Mouse (Mus musculus) adrenal gland, adult (tissue): ENCODE results near the gene Ubqln4.

Source experiments
- DNase-seq, 2 experiments: peaks; one replicate each; pipeline ENCODE4 v3.0.0; 2022 to 2023; ENCODE audit warnings: low spot score in 1 of 2; ENCODE audit not compliant: inconsistent age in 2 of 2

The Ubqln4 gene

DNA sequence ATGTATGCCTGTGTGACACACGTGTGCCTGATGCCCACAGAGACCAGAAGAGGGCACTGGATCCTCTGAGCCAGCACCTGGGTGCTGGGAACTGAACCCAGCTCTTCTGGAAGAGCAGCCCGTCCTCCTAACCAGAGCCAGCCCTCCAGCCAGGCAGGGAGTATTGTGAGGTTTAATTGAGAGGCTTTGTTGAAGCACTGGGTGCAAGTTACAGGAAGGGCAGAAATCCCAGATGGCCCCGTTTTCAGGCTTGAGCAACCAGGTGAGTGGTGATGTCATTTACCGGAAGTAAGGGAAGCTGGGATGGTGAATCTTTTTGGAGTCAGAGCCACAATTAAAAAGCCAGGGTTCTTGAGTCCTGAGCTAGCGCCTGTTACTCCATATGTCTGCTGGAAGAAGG lies 28.5 kb upstream of the Ubqln4 start:
- no peak for DNase-seq

DNA sequence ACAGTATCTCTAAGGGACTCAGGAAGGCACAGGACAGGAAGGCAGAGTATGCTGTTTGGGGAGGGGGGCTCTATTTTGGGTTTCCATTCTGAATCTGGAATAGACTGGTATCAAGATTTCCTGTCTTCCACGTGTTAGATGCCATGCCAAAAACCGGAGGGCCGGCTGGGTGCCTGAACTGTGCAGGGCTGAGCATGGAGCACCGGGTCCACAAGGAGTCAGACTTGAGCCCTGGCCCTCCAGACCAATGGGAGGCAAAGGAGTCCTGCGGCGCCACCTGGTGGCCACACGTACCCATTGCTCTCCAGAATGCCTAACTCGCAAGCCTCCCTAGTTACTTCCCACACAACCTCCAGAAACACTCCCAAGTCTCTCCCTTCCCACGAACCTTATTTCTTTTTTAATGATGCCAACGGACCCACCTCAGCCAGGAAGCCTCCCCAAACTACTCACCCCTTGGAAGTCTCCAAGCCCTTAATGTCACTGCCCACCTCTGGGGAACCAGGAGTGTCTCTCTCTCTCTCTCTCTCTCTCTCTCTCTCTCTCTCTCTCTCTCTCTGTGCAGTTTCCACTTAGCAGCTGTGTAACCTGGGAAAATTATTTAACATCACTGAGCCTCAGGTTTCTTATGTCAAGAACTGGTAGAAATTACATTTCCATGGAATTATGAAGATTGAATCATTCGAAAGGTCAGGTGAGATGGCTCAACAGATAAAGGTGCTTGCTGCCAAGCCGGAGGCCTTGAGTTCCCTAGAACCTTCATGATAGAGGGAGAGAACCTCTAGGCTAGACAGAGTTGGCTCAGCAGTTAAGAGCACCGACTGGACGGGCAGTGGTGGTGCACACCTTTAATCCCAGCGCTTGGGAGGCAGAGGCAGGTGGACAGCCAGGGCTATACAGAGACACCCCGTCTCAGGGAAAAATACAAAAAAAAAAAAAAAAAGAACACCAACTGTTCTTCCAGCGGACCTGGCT lies 27.1 kb upstream of the Ubqln4 start:
- peak; percentile 91 to 94 for DNase-seq

DNA sequence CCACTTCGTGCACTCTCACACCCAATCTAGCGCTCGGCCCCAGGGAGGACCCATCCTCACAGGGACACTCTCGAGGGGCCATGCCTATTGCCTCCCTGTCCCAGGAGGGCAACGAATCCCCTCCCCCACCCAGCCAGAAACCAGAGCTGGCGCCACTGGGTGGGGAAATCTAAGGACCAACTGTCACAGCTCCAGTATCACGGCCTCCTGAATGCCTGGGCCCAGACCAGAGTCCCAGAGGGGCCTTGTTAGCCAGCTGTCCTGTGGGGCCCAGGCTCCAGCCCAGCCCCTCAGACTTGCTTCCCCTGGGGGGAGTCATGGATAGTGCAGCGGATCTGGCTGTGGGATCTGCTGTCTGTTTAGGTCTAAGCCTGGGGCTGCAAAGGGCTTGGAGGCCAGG lies 26.0 kb upstream of the Ubqln4 start:
- peak in 1 of 2 experiments; percentile 56 for DNase-seq

DNA sequence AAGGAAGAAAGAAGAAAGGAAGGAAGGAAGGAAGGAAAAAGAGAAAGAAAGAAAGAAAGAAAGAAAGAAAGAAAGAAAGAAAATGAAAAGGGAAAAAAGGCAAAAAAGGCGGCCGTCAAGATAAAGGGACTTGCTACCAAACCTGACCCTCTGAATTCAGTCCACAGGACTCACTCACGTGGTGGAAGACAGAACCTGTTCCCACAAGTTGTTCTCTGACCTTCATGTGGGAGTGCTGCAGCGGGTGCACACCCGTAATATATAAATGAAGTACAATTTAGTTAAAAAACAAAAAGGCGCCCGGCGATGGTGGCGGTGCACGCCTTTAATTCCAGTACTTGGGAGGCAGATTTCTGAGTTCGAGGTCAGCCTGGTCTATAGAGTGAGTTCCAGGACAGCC lies 24.9 kb upstream of the Ubqln4 start:
- DNase-seq: no peak

DNA sequence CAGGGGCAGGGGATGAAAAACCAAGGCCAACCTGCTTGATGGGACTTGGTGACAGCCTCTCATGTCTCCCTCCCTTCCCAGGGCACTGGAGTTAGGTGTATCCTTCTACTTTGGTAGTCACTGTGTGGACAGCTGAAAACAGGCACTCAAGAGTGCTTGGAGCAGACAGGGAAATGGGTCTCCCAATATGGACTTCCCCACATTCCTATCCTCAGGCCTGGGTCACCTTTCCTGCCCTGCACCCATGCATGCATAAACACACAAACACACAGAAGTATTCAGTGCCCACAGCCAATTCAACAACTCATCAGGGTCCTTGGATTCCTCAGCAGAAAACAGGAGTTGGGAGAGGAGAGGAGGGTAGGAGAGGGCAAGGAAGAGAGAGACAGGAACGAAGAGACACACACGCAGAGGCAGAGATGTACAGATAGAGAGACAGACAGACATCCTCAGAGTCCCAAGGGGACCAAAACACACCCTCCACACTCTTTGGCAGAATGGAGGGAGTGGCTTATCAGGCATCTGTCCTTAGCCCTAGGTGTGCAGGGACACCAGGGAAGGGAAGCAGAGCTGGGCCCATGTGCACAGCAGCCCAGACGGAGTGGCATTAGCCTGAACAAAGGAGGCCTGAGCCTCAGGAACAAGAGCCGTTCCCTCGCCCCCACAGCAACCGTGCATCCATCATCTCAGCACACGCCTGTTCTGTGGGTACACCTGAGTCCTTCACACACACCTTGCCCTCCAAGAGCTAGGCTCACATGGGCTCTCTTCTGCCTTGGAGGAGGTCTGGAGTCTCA lies 24.2 kb upstream of the Ubqln4 start:
- no peak for DNase-seq

DNA sequence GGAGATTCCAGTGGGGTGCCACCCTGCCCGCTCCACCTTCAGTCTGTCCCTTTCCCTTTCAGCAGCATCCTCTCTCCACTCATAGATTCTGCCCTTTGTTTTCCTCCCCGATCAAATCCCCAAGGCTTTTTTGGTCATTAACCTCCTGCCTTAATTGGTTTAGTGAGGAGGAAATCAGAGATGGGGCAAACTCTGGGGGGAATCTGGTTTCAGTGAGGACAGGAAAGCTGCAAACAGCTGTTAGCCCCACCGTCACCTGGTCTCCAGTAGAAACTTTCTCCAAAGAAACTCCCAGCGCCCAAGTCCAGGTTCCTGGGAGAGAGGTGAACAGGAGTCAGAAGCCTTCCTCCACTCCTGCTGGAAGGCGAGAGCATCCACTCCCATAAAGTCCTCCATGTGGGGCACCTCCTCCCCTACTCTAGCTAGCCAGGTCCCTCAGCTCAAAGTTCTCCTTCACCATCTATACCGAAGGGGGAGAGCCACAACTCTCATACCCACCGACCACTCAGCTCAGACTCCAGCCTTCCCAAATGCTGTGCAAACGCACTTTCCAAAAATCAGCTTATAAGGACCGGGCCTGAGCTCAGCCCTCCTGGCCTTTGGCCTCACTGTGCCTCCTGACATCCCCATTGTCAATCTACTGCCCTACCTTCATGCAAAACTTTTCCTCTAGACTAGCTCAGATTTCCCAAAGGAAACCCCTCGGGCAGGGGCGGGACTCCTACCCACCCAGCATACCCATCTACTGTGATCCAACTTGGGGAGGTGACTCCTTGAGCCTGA lies 23.3 kb upstream of the Ubqln4 start:
- DNase-seq: peak in 1 of 2 experiments; percentile 66

DNA sequence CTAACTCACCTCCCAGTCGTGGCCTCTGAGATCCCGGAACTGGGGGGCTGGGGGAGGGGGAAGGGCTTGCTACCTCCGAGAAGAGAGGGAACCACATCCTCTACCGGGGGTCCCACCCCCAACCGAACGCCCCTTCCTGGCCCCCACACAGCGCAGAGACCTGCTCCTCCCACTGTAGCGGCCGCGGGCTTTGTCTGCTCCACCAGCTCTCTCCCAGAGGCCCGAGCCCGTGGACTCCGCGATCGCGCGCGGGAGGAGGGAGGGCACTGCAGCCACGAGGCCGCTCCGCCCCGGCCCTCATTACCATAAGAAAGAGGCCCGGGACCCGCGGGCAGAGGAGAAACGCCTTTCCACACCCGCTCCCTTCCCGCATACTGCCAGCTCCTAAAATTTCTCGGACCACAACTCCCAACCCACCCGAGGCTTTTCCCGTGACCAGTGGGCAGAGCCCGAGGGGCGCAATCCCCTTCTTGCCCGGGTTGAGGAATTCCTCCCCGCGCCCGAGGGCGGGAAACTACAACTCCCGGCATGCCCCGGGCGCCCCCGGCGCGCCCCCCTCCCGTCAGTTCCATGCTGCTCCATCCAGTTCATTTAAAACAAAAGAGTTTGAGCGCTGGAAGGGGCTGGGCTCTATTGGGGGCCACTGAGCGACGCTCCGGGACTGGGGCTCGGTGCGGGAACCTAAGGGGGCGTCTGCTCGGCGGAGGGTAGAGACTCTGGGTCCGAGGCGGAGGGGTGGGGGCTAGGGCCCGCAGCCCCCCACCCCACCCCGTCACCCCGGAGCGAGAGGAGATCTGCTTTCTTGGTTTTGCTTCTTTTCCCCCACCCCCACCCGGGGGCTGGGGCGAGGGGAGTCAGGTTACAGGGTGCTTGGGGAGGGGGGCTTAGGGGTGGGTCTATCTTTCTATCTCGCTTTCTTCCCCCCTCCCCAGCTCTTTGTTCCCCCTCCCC lies 21.9 kb upstream of the Ubqln4 start:
- peak; percentile 91 to 97 for DNase-seq

DNA sequence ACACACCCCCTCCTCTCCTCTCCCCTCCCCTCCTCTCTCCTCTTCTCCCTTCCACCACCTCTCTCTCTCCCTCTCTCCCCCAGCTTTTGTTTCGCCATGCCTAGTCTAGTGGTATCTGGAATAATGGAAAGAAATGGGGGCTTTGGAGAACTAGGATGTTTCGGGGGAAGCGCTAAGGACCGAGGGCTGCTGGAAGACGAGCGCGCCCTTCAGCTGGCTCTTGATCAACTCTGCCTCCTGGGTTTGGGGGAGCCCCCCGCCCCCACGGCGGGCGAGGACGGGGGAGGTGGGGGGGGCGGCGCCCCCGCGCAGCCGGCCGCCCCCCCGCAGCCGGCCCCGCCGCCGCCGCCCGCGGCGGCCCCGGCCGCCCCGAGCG lies 21.3 kb upstream of the Ubqln4 start, which contains the start of gene Mex3a:
Mex3a (plus strand) TSS at position 97 of the 376 bp plus-strand sequence.
- peak in 1 of 2 experiments; percentile 59 for DNase-seq

DNA sequence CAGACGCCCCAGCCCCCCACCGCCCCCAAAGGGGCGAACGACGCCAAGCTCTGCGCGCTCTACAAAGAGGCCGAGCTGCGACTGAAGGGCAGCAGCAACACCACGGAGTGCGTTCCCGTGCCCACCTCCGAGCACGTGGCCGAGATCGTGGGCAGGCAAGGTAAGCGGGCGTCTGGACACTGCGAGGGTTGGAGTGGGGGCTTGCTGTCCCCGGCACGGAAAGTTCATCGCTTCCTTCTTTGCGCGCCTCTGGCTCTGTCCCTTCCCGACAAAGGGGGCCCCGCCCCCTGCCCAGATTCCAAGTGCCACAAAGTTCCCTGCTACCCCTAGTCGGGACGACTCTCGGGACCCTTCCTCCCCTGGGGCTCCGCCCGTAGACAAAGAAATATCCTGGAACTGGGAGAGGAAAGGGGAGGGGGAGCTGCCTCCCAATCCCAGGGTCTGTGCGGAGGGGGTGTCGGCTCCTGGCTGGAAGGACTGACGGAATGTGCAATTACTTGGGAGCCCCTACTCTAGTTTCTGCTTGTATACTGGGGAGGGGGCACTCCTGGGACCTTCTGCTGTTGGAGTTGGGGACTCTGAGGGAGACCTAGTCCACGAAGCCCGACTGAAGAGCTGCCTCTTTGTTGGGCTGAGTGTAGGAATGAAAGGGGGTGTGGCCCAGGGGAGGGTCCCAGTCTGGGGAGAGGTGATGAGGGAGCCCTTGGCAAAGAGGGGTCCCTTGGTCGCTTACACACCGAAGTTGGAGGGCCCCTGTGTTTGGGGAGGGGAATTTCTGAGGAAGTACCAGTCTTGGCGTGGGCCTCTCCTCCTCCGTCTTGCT lies 20.7 kb upstream of the Ubqln4 start:
- DNase-seq: peak in 1 of 2 experiments; percentile 71

DNA sequence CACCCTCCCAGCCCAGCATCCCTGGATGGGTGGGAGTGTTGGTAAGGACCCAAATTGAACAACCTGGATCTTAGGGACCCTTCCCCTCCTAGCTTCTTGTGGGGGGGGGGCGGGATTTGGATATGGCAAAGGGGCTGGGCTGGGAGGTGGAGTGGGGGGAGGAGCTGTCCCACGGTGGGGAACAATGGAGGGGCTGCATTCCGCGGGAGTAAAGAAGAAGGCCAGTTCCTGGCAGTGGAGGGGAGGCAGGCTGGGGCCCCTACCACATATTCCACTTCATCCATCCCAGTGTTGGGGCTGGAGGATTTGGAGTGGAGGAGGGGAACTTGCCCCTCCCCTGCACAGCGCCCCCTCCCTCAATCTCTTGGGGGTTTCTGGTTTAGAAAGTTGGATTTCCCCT lies 19.9 kb upstream of the Ubqln4 start:
- DNase-seq: no peak

DNA sequence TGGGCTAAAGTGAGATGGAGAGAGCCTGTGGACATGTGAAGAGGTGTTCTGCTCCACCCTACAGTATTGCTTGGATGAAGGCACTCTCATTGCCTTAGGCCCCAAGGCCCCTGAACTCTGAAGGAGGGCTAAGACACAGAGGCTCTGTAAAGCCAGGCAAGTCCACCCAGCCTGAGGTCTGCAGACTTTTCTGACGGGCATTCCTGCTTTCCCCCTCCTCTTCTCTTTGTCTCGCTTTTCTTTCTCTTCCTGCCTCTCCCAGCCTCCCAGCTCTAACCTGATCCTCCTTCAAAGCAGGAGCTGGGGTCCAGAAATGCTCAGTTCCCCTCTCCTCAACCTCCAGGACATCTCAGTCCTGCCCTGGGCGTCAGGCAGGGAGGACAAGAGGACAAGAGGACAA lies 18.6 kb upstream of the Ubqln4 start:
- no peak for DNase-seq

DNA sequence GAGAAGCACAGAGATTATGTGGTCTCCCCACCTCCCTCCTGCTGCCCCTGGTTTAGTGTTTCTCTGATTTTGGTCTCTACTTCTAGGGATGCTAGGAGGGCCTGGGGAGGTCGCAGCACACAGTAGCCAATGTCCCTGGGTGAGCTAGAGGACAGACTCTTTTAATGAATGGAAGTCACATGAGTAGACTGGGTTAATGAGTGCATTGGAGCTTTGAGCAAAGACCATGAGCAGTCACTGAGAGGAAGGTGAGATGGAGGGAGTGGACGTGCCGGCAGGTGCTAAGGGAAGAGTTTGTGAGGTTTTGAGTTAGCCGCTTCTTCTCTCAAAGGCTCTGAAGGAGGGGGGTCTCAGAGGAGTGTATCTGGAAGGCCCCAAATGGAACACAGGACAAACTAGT lies 18.0 kb upstream of the Ubqln4 start:
- no peak for DNase-seq

DNA sequence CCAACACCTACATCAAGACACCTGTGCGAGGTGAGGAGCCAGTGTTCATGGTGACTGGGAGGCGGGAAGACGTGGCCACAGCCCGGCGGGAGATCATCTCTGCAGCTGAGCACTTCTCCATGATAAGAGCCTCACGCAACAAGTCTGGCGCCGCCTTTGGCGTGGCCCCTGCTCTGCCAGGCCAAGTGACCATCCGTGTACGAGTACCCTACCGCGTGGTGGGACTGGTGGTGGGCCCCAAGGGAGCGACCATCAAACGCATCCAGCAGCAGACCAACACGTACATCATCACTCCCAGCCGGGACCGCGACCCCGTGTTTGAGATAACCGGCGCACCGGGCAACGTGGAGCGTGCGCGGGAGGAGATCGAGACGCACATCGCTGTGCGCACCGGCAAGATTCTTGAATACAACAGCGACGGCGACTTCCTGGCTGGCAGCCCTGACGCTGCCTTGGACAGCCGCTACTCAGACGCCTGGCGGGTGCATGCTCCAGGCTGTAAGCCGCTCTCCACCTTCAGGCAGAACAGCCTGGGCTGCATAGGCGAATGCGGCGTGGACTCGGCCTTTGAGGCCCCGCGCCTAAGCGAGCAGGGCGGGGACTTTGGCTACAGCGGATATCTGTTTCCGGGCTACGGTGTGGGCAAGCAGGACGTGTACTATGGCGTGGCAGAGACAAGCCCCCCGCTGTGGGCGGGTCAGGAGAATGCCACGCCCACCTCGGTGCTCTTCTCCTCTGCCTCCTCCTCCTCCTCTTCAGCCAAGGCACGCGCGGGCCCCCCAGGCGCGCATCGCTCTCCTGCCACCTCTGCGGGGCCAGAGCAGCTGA lies 17.2 kb upstream of the Ubqln4 start:
- peak; percentile 91 to 94 for DNase-seq

DNA sequence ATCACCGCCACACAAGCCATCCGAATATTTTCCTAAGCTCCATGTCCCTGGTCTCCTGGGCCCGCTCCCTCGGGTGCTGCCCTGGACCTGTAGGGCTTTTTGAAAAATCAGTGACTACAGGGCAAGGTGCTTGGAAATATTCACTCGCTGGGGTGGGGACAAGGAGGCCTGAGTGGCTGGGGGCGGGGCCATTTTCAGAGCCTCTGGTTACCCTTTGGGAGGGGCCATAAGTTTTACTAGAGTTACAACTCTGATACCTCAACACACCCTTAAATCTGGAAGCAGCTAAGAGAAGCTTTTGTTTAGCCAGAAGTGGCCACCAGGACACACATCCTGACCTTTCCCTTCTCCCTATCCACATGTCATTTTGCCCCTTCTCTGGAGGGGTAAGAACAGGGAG lies 16.4 kb upstream of the Ubqln4 start:
- DNase-seq: no peak

DNA sequence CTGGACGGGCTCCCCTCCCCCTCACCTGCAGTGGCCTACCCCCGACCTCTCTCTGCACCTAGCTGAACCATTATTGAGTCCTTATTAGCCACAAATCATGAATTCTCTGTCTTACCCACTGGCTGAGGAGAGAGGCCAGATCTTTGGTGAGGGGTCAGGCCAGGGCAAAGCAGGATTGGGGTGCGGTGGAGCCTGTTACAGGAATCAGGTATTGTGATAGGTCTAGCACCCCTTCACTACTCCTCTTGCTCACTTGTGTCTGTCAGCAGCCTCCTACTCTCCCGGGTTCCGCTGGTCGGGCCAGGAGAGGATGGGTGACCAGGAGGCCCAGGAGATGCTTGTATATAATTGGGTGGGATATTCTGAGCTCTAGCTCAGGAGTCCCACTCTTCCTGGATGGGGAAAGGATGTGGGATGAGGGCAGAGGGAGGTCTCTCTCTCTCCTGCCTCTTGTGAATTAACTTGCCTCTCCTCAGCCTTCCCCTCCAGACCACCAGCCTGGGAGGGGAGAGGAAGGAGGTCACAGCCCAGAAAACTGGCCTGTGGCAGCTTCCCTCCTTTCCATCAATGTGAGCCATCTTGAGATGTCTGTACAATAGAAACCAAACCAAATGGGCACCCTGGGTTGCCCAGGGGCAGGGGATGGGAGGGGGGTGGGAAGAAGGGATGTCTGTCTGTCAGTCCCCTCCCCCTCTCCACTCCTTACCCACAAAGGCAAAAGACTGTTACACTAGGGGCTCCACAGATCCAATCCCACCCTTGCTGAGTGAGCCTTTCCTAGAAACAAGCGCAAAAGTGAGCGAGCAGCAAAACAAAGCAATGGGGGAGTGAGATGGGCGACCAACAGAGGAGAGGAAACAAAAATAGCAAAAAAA lies 15.1 kb upstream of the Ubqln4 start:
- DNase-seq: no peak

DNA sequence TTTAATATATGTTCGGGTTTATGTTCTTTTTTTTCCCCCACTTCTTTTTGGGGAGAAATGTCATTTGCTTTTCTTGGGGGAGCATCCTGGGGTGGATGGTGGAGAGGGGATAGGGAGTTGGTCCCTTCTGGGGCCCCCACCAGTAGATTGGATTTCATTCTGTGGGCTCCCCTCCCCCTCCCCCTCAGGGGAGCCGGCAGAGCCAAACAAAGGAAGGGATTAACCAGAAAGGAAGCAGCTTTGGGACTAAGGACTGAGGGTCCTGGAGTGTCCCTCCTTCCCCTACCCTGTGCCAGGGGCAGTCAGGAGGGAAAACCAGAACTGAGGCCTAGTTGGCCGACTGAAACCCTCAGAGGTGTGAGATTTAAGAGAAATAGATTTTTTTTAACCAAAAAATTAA lies 14.2 kb upstream of the Ubqln4 start:
- no peak for DNase-seq

DNA sequence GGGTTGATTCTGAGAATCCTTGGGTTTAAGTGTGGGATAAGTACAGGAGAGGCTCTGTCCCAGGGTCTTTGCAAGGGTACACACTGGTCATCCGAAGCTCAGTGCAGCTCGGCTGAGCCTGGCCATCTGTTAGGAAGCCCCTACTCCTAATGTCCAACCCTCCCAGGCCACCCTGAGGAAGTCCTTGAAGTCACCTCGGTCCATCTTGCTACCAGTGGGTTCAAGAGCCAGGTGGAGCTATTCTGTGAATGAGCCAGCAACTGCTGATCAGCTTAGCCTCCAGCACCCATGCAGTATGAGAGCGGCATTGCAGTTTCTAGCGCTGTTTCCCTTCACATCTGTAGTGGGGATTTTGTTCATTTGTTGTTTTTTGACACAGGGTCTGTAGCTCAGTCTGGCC lies 13.5 kb upstream of the Ubqln4 start:
- DNase-seq: no peak
